Mouse (Mus musculus) testis, postnatal 10 days (tissue): ENCODE data around the gene Evx1.
A peak's percentile ranks its signal among the peaks of the same experiment; 100 is the strongest.

ENCODE experiments used
- DNase-seq: peaks from one replicate; pipeline ENCODE4 v3.0.0; 2021; ENCODE audit warnings: low spot score

Evx1 gene

GRCm38 (mm10) chr6:52313391-52314303 lies at the start of gene Evx1:
Gene Evx1 (plus strand): TSS chr6:52313498.
- DNase-seq: peak; percentile 52

- no peak for DNase-seq
Observed at GRCm38 (mm10) chr6:52264106-52264790, 49.0 kb upstream of the Evx1 start.

- DNase-seq: no peak
Observed at GRCm38 (mm10) chr6:52265306-52265912, 47.9 kb upstream of the Evx1 start.

- no peak for DNase-seq
Observed at GRCm38 (mm10) chr6:52265913-52266665, 47.2 kb upstream of the Evx1 start.

GRCm38 (mm10) chr6:52266666-52266985 lies 46.7 kb upstream of the Evx1 start:
- DNase-seq: no peak

- no peak for DNase-seq
Observed at GRCm38 (mm10) chr6:52267221-52267620, 46.1 kb upstream of the Evx1 start.

GRCm38 (mm10) chr6:52267691-52268090 lies 45.6 kb upstream of the Evx1 start:
- no peak for DNase-seq

GRCm38 (mm10) chr6:52268341-52268740 lies 45.0 kb upstream of the Evx1 start:
- DNase-seq: no peak

GRCm38 (mm10) chr6:52268756-52269155 lies 44.5 kb upstream of the Evx1 start:
- no peak for DNase-seq

- DNase-seq: peak; percentile 80
Observed at GRCm38 (mm10) chr6:52270494-52271480, 42.5 kb upstream of the Evx1 start.

GRCm38 (mm10) chr6:52272766-52273655 lies 40.3 kb upstream of the Evx1 start:
- DNase-seq: no peak

GRCm38 (mm10) chr6:52273656-52274280 lies 39.5 kb upstream of the Evx1 start:
- no peak for DNase-seq

- no peak for DNase-seq
Observed at GRCm38 (mm10) chr6:52274576-52274975, 38.7 kb upstream of the Evx1 start.

GRCm38 (mm10) chr6:52275563-52276280 lies 37.6 kb upstream of the Evx1 start:
- DNase-seq: no peak

- DNase-seq: no peak
Observed at GRCm38 (mm10) chr6:52276382-52276781, 36.9 kb upstream of the Evx1 start.

- no peak for DNase-seq
Observed at GRCm38 (mm10) chr6:52276920-52277319, 36.4 kb upstream of the Evx1 start.

GRCm38 (mm10) chr6:52281084-52281483 lies 32.2 kb upstream of the Evx1 start:
- no peak for DNase-seq

- no peak for DNase-seq
Observed at GRCm38 (mm10) chr6:52283896-52284295, 29.4 kb upstream of the Evx1 start.

- no peak for DNase-seq
Observed at GRCm38 (mm10) chr6:52290186-52290585, 23.1 kb upstream of the Evx1 start.
